Mouse (Mus musculus) heart, adult 2 months (tissue): ENCODE results near the gene Olfr1019. TPM values are rescaled to one million over a fixed set of nuclear protein-coding genes. Genes with fewer than 3 reads are reported as not detected.

Experiments used
- DNase-seq, 2 experiments: peaks; one replicate each; pipeline ENCODE4 v3.0.0; 2021
- H3K27ac ChIP-seq: fragments of 200-600 bp; 2 replicates; pipeline ENCODE4 v1.8.1; 2022
- H3K27me3 ChIP-seq: fragments of 200-500 bp; 2 replicates; pipeline ENCODE4 v1.6.1; 2012; ENCODE audit warnings: mild to moderate bottlenecking, low read length, inconsistent platforms, mixed read lengths; ENCODE audit not compliant: control insufficient read depth, insufficient read depth
- H3K36me3 ChIP-seq: fragments of 200-500 bp; 2 replicates; pipeline ENCODE4 v1.6.1; 2012; ENCODE audit warnings: low read length, inconsistent platforms; ENCODE audit not compliant: control insufficient read depth, insufficient read depth
- H3K4me1 ChIP-seq: fragments of 200-500 bp; 2 replicates; pipeline ENCODE4 v1.6.1; 2011; ENCODE audit warnings: low read length; ENCODE audit not compliant: control insufficient read depth, insufficient read depth
- H3K4me3 ChIP-seq: fragments of 200-600 bp; 2 replicates; pipeline ENCODE4 v1.8.1; 2022
- H3K79me2 ChIP-seq: fragments of 200-500 bp; replicated peaks from 2 replicates; pipeline ENCODE4 v1.6.1; 2012; ENCODE audit warnings: mild to moderate bottlenecking, inconsistent platforms, low read length, moderate library complexity, mixed read lengths; ENCODE audit not compliant: control insufficient read depth, insufficient read depth
- H3K9ac ChIP-seq: fragments of 200-500 bp; 2 replicates; pipeline ENCODE4 v1.6.1; 2012; ENCODE audit warnings: low read depth, mild to moderate bottlenecking, control low read depth, inconsistent platforms, low read length, mixed read lengths
- CTCF ChIP-seq: fragments of 200-600 bp; IDR thresholded peaks from 2 replicates; pipeline ENCODE4 v1.8.1; 2022; ENCODE audit warnings: antibody characterized with exemption, mild to moderate bottlenecking, moderate library complexity
- EP300 ChIP-seq: fragments of 200-500 bp; IDR thresholded peaks from 2 replicates; pipeline ENCODE4 v1.6.1; 2011; ENCODE audit warnings: low read depth, low read length, control low read depth; ENCODE audit not compliant: insufficient read depth
- POLR2A ChIP-seq: fragments of 200-500 bp; IDR thresholded peaks from 2 replicates; pipeline ENCODE4 v1.6.1; 2011; ENCODE audit warnings: mild to moderate bottlenecking, low read depth, low read length, control low read depth; ENCODE audit not compliant: insufficient read depth
- WGBS: fragments of 180-500 bp; shearing (Covaris S2); methylation state at CpG from one replicate; pipeline ENCODE4 v1.1.7; 2018; 5-methylcytosine and 5-hydroxymethylcytosine counted together
- intact Hi-C: fragments of 180-260 bp; cut with DNase I; formaldehyde crosslinking; loops from one replicate; pipeline ENCODE4 v1.15.1; 2025
- polyA plus RNA-seq: library from polyadenylated mRNA; depleted of rRNA; stranded (reverse); fragments of >200 nt; gene quantifications from 2 replicates; pipeline ENCODE4 v1.2.3, GENCODE M21; 2012; rRNA removed
- total RNA-seq, 2 experiments: library from RNA; stranded (reverse); gene quantifications; 2 replicates each; pipeline ENCODE4 v1.2.3; 2021

The Olfr1019 gene
- total and polyA plus RNA-seq, 3 experiments = not detected

- Histone ChIP-seq H3K36me3 (no peaks in the 10 kb centered on the region), H3K79me2 (no peaks in the 10 kb centered on the region), H3K9ac (no peak within 1 kb of the TSS), H3K4me1 (no peaks in the 10 kb centered on the region), H3K27ac (no peak within 1 kb of the TSS), H3K27me3 (no peaks in the 10 kb centered on the region), H3K4me3 (no peak within 1 kb of the TSS)
- DNase-seq = no peak
- intact Hi-C loops = no loop called here
- TF ChIP-seq CTCF = no peak
- no peak for TF ChIP-seq EP300
- TF ChIP-seq POLR2A = no peak
- WGBS = 80% methylated on average over 2 of the region's 2 CpGs
These were observed 42.8 kb downstream of the Olfr1019 start, which contains the start of gene Olfr1016 for GRCm38 (mm10) chr2:85802444-85802843. Gene Olfr1016, minus strand, starts transcription at chr2:85802544.

GRCm38 (mm10) chr2:85792331-85792730 lies 53.0 kb downstream of the Olfr1019 start:
- Histone ChIP-seq H3K4me1 (no peaks in the 10 kb centered on the region), H3K9ac (no peak overlapping the region), H3K27me3 (no peaks in the 10 kb centered on the region), H3K27ac (no peak overlapping the region), H3K79me2 (no peaks in the 10 kb centered on the region), H3K36me3 (no peaks in the 10 kb centered on the region), H3K4me3 (no peak overlapping the region)
- DNase-seq = no peak
- TF ChIP-seq EP300 (no peak), POLR2A (no peak), CTCF (no peak)
- intact Hi-C loops = no loop called here
- 65% methylated on average over 2 of the region's 2 CpGs for WGBS

Other genes starting within 250 kb of the Olfr1019 start
- not detected for gene Olfr1000, start 233.6 kb downstream of the Olfr1019 start, total RNA-seq
- gene Olfr1000, start 233.6 kb downstream of the Olfr1019 start, polyA plus RNA-seq = not detected in 2 replicates
- not detected for gene Olfr1002, start 194.8 kb downstream of the Olfr1019 start, total RNA-seq
- gene Olfr1002, start 194.8 kb downstream of the Olfr1019 start, polyA plus RNA-seq = not detected in 2 replicates
- not detected for gene Olfr154, start 181.0 kb downstream of the Olfr1019 start, total RNA-seq
- gene Olfr154, start 181.0 kb downstream of the Olfr1019 start, polyA plus RNA-seq = not detected in 2 replicates
- gene Olfr1006, start 166.7 kb downstream of the Olfr1019 start, total RNA-seq = not detected
- gene Olfr1006, start 166.7 kb downstream of the Olfr1019 start, polyA plus RNA-seq = not detected in 2 replicates
- gene Olfr1008, start 156.1 kb downstream of the Olfr1019 start, total RNA-seq = not detected
- not detected in 2 replicates for gene Olfr1008, start 156.1 kb downstream of the Olfr1019 start, polyA plus RNA-seq
- not detected for gene Olfr1009, start 130.1 kb downstream of the Olfr1019 start, total RNA-seq
- gene Olfr1009, start 130.1 kb downstream of the Olfr1019 start, polyA plus RNA-seq = not detected in 2 replicates
- not detected for gene Olfr1012, start 82.7 kb downstream of the Olfr1019 start, total RNA-seq
- gene Olfr1012, start 82.7 kb downstream of the Olfr1019 start, polyA plus RNA-seq = not detected in 2 replicates
- gene Olfr1013, start 78.4 kb downstream of the Olfr1019 start, total RNA-seq = not detected
- not detected in 2 replicates for gene Olfr1013, start 78.4 kb downstream of the Olfr1019 start, polyA plus RNA-seq
- gene Olfr1014, start 72.8 kb downstream of the Olfr1019 start, total RNA-seq = not detected
- gene Olfr1014, start 72.8 kb downstream of the Olfr1019 start, polyA plus RNA-seq = not detected in 2 replicates
- gene Olfr1015, start 63.5 kb downstream of the Olfr1019 start, total RNA-seq = not detected
- not detected in 2 replicates for gene Olfr1015, start 63.5 kb downstream of the Olfr1019 start, polyA plus RNA-seq
- gene Olfr1016, start 42.9 kb downstream of the Olfr1019 start, total RNA-seq = not detected
- not detected in 2 replicates for gene Olfr1016, start 42.9 kb downstream of the Olfr1019 start, polyA plus RNA-seq
- not detected for gene Olfr1018, start 27.0 kb downstream of the Olfr1019 start, total RNA-seq
- not detected in 2 replicates for gene Olfr1018, start 27.0 kb downstream of the Olfr1019 start, polyA plus RNA-seq
- not detected for gene Olfr1020, start 1.5 kb upstream of the Olfr1019 start, total RNA-seq
- gene Olfr1020, start 1.5 kb upstream of the Olfr1019 start, polyA plus RNA-seq = not detected in 2 replicates
- gene Olfr1022, start 23.1 kb upstream of the Olfr1019 start, total RNA-seq = not detected
- gene Olfr1022, start 23.1 kb upstream of the Olfr1019 start, polyA plus RNA-seq = not detected in 2 replicates
- not detected for gene Olfr1023, start 40.2 kb upstream of the Olfr1019 start, total RNA-seq
- not detected in 2 replicates for gene Olfr1023, start 40.2 kb upstream of the Olfr1019 start, polyA plus RNA-seq
- not detected for gene Olfr1024, start 59.6 kb upstream of the Olfr1019 start, total RNA-seq
- not detected in 2 replicates for gene Olfr1024, start 59.6 kb upstream of the Olfr1019 start, polyA plus RNA-seq
- gene Olfr1025-ps1, start 69.7 kb upstream of the Olfr1019 start, total RNA-seq = not detected
- not detected in 2 replicates for gene Olfr1025-ps1, start 69.7 kb upstream of the Olfr1019 start, polyA plus RNA-seq
- gene Olfr1026, start 76.1 kb upstream of the Olfr1019 start, total RNA-seq = not detected
- gene Olfr1026, start 76.1 kb upstream of the Olfr1019 start, polyA plus RNA-seq = not detected in 2 replicates
- not detected for gene Olfr1028, start 105.0 kb upstream of the Olfr1019 start, total RNA-seq
- not detected in 2 replicates for gene Olfr1028, start 105.0 kb upstream of the Olfr1019 start, polyA plus RNA-seq
- gene Olfr1029, start 128.4 kb upstream of the Olfr1019 start, total RNA-seq = not detected
- gene Olfr1029, start 128.4 kb upstream of the Olfr1019 start, polyA plus RNA-seq = 0.20 TPM in 2 replicates
- gene Olfr1030, start 133.8 kb upstream of the Olfr1019 start, total RNA-seq = not detected
- gene Olfr1030, start 133.8 kb upstream of the Olfr1019 start, polyA plus RNA-seq = not detected in 2 replicates
- gene Olfr1031, start 144.8 kb upstream of the Olfr1019 start, total RNA-seq = not detected
- gene Olfr1031, start 144.8 kb upstream of the Olfr1019 start, polyA plus RNA-seq = not detected in 2 replicates
- gene Olfr1032, start 160.1 kb upstream of the Olfr1019 start, total RNA-seq = not detected
- not detected in 2 replicates for gene Olfr1032, start 160.1 kb upstream of the Olfr1019 start, polyA plus RNA-seq
- 1 to 10 TPM; 4.7 to 7.0 TPM for gene Olfr1033, start 175.2 kb upstream of the Olfr1019 start, total RNA-seq
- 1.6 and 4.5 TPM in 2 replicates for gene Olfr1033, start 175.2 kb upstream of the Olfr1019 start, polyA plus RNA-seq
- under 1 TPM; 0.10 to 0.16 TPM for gene Olfr1034, start 200.4 kb upstream of the Olfr1019 start, total RNA-seq
- 0.20 and 0.73 TPM in 2 replicates for gene Olfr1034, start 200.4 kb upstream of the Olfr1019 start, polyA plus RNA-seq
- gene Olfr1036, start 228.5 kb upstream of the Olfr1019 start, total RNA-seq = not detected
- not detected in 2 replicates for gene Olfr1036, start 228.5 kb upstream of the Olfr1019 start, polyA plus RNA-seq
- gene Olfr1037, start 241.9 kb upstream of the Olfr1019 start, total RNA-seq = not detected
- not detected in 2 replicates for gene Olfr1037, start 241.9 kb upstream of the Olfr1019 start, polyA plus RNA-seq